Mouse (Mus musculus): ENCODE results near the gene Gm597.

Gene Gm597

GRCm38 (mm10) chr1:28780152-28780551, at the start of gene Gm597:
Gene Gm597 (minus strand): TSS chr1:28780252.
- no peak for DNase-seq (ENCODE audit: low read depth, low spot score)

- DNase-seq (ENCODE audit: low read depth, low spot score) = no peak
Observed at GRCm38 (mm10) chr1:28807689-28808088, 27.6 kb upstream of the Gm597 start.

GRCm38 (mm10) chr1:28806618-28807017, 26.6 kb upstream of the Gm597 start:
- DNase-seq (ENCODE audit: low read depth, low spot score) = no peak

- no peak for DNase-seq (ENCODE audit: low read depth, low spot score)
Observed at GRCm38 (mm10) chr1:28800881-28801280, 20.8 kb upstream of the Gm597 start.
